Mouse (Mus musculus): ENCODE data around the gene Ell2. TPM values are rescaled to one million over a fixed set of nuclear protein-coding genes. Genes with fewer than 3 reads are reported as not detected.

Ell2 gene
- total and polyA plus RNA-seq, 2 experiments from 2014 or later: 1.7 to 1.8 TPM

- Histone ChIP-seq H3K4me2 (ENCODE audit: low read depth) (no peak overlapping the region), H3K27ac (ENCODE audit: low read depth, low read length) (no peak overlapping the region), H3K36me3 (ENCODE audit: insufficient read depth) (no peaks in the 10 kb centered on the region), H3K27me3 (ENCODE audit: insufficient read depth, low read length) (no peaks in the 10 kb centered on the region), H3K4me3 (ENCODE audit: low read depth, low read length) (no peak overlapping the region), H3K9me3 (ENCODE audit: low read length) (no peaks in the 10 kb centered on the region), H3K9ac (no peak overlapping the region), H3K4me1 (ENCODE audit: insufficient read depth) (no peaks in the 10 kb centered on the region)
- no peak for TF ChIP-seq CTCF (IDR thresholded peaks at IDR 0.05; ENCODE audit: low read depth)
- no peak for ATAC-seq
- WGBS: 68% methylated on average over 3 of the region's 3 CpGs
- no peak for DNase-seq
Measured at GRCm38 (mm10) chr13:75717638-75718302, 11.2 kb downstream of the Ell2 start.

DNA sequence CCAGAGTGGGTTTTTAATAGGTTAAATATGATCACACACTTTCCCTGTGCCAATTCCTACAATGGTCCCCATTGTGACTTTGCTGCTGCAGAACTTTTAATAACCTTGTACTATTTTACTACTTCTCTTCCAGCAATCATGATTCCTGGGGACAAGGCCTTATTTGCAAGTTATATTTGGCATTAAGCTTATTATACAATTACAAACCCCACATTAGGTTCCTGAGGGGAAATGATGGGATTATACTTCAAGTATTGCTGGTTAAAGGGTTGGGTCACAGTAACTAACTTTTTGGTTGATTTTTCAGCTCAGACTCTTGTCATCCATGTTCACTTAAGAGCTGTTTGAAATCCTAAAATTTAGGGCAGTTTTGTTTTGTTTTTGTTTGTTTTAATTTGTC is 11.8 kb downstream of the Ell2 start:
- no peak for TF ChIP-seq CTCF (IDR thresholded peaks at IDR 0.05; ENCODE audit: low read depth)
- ATAC-seq (no peak), DNase-seq (no peak)
- Histone ChIP-seq H3K27ac (ENCODE audit: low read depth, low read length) (no peak overlapping the region), H3K9me3 (ENCODE audit: low read length) (no peaks in the 10 kb centered on the region), H3K36me3 (ENCODE audit: insufficient read depth) (no peaks in the 10 kb centered on the region), H3K4me1 (ENCODE audit: insufficient read depth) (no peaks in the 10 kb centered on the region), H3K4me2 (ENCODE audit: low read depth) (no peak overlapping the region), H3K27me3 (ENCODE audit: insufficient read depth, low read length) (no peaks in the 10 kb centered on the region), H3K4me3 (ENCODE audit: low read depth, low read length) (no peak overlapping the region), H3K9ac (no peak overlapping the region)

GRCm38 (mm10) chr13:75719645-75720044 is 13.1 kb downstream of the Ell2 start:
- Histone ChIP-seq H3K36me3 (ENCODE audit: insufficient read depth) (no peaks in the 10 kb centered on the region), H3K4me1 (ENCODE audit: insufficient read depth) (no peaks in the 10 kb centered on the region), H3K4me3 (ENCODE audit: low read depth, low read length) (no peak overlapping the region), H3K4me2 (ENCODE audit: low read depth) (no peak overlapping the region), H3K9me3 (ENCODE audit: low read length) (no peaks in the 10 kb centered on the region), H3K9ac (no peak overlapping the region), H3K27ac (ENCODE audit: low read depth, low read length) (no peak overlapping the region), H3K27me3 (ENCODE audit: insufficient read depth, low read length) (no peaks in the 10 kb centered on the region)
- ATAC-seq (no peak), DNase-seq (no peak)
- 89% methylated on average over 4 of the region's 4 CpGs for WGBS
- TF ChIP-seq CTCF (IDR thresholded peaks at IDR 0.05; ENCODE audit: low read depth): no peak

DNA sequence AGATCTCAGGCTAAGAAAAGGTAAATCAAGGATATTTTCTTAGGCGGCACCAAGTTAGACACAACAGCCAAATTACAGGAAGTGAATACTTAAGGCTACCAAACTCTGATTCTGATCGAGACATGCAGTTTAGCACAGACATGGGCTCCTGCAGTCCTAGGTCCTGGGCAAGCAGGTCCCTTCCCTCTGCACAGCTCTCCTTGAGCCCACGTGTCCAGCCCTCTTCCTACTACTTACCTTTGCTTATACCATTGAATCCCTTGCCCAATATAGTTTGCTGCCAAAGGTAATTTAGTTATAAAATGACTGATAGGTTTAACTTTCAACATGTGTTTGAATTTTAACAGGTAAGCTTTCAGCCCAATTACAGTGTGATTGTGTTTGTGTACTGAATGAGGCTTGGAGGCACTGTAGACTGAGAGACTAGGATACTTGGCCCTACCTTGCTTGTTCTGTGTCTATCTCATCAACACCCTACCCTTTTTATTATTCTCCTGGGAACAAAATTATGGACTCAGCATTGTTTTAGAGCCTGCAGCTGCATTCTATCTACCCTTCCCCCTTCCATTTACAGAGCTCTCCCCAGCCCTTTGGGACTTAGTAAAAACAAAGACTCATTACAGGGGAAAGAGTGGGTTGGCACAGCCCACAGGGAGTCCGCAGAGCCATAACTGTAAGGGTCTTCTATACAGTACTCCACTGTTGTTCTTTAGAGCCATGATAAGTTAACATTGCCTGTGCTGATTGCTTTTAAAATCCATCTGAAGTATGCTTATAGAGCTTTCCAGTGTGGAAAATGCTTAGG is 20.2 kb downstream of the Ell2 start:
- ATAC-seq: peak; percentile 61

DNA sequence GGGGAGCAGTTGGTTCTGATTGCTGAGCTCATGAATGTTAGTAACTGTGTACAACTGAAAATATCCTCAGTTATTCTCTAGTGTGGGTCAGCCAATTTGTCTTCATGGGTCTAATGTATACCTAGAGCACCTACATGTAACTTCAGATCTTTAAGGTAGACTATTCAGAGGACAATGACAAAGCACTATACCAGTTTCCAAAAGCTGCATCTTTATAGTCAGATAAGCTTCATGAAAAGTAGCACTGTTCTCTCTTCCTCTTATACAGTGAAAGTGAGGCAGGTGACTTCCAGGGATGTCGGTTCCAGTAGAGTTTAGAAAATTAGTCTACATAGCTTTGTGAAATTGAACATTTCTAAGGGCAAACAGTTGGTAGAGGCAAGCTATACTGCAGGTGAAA is 21.4 kb downstream of the Ell2 start:
- Histone ChIP-seq H3K36me3 (ENCODE audit: insufficient read depth) (no peaks in the 10 kb centered on the region), H3K27ac (ENCODE audit: low read depth, low read length) (no peak overlapping the region), H3K4me3 (ENCODE audit: low read depth, low read length) (no peak overlapping the region), H3K27me3 (ENCODE audit: insufficient read depth, low read length) (no peaks in the 10 kb centered on the region), H3K9me3 (ENCODE audit: low read length) (no peaks in the 10 kb centered on the region), H3K4me1 (ENCODE audit: insufficient read depth) (no peaks in the 10 kb centered on the region), H3K4me2 (ENCODE audit: low read depth) (no peak overlapping the region), H3K9ac (no peak overlapping the region)
- no peak for TF ChIP-seq CTCF (IDR thresholded peaks at IDR 0.05; ENCODE audit: low read depth)
- WGBS: 96% methylated on average over 1 of the region's 1 CpGs
- ATAC-seq (no peak), DNase-seq (no peak)

More for the DNA sequence above, 20.2 kb downstream of the Ell2 start:
- Histone ChIP-seq H3K36me3 (ENCODE audit: insufficient read depth) (no peaks in the 10 kb centered on the region), H3K9ac (no peak overlapping the region), H3K4me1 (ENCODE audit: insufficient read depth) (no peaks in the 10 kb centered on the region), H3K4me3 (ENCODE audit: low read depth, low read length) (no peak overlapping the region), H3K9me3 (ENCODE audit: low read length) (no peaks in the 10 kb centered on the region), H3K4me2 (ENCODE audit: low read depth) (no peak overlapping the region), H3K27me3 (ENCODE audit: insufficient read depth, low read length) (no peaks in the 10 kb centered on the region), H3K27ac (ENCODE audit: low read depth, low read length) (no peak overlapping the region)
- TF ChIP-seq CTCF (IDR thresholded peaks at IDR 0.05; ENCODE audit: low read depth): no peak
- DNase-seq: no peak
- 54% methylated on average over 4 of the region's 4 CpGs for WGBS

GRCm38 (mm10) chr13:75729834-75730233 is 23.3 kb downstream of the Ell2 start:
- Histone ChIP-seq H3K4me3 (ENCODE audit: low read depth, low read length) (no peak overlapping the region), H3K4me1 (ENCODE audit: insufficient read depth) (no peaks in the 10 kb centered on the region), H3K27me3 (ENCODE audit: insufficient read depth, low read length) (no peaks in the 10 kb centered on the region), H3K9ac (no peak overlapping the region), H3K36me3 (ENCODE audit: insufficient read depth) (no peaks in the 10 kb centered on the region), H3K9me3 (ENCODE audit: low read length) (no peaks in the 10 kb centered on the region), H3K4me2 (ENCODE audit: low read depth) (no peak overlapping the region), H3K27ac (ENCODE audit: low read depth, low read length) (no peak overlapping the region)
- DNase-seq (no peak), ATAC-seq (no peak)
- 72% methylated on average over 1 of the region's 1 CpGs for WGBS
- no peak for TF ChIP-seq CTCF (IDR thresholded peaks at IDR 0.05; ENCODE audit: low read depth)

- no peak for DNase-seq
- no peak overlapping the region for H3K4me3 ChIP-seq (ENCODE audit: low read depth, low read length)
- H3K9ac ChIP-seq: no peak overlapping the region
- no peaks in the 10 kb centered on the region for H3K27me3 ChIP-seq (ENCODE audit: insufficient read depth, low read length)
- no peak for ATAC-seq
- no peak for TF ChIP-seq CTCF (IDR thresholded peaks at IDR 0.05; ENCODE audit: low read depth)
- H3K36me3 ChIP-seq (ENCODE audit: insufficient read depth): no peaks in the 10 kb centered on the region
- no peak overlapping the region for H3K27ac ChIP-seq (ENCODE audit: low read depth, low read length)
- H3K4me2 ChIP-seq (ENCODE audit: low read depth): no peak overlapping the region
- no peaks in the 10 kb centered on the region for H3K4me1 ChIP-seq (ENCODE audit: insufficient read depth)
- H3K9me3 ChIP-seq (ENCODE audit: low read length): no peaks in the 10 kb centered on the region
Measured at GRCm38 (mm10) chr13:75730717-75731116, 24.2 kb downstream of the Ell2 start.
